Mouse (Mus musculus) testis, adult 2 months (tissue): ENCODE measurements around the gene Wdr4.

Experiments used
- CTCF ChIP-seq: fragments of 200-500 bp; IDR thresholded peaks from 2 replicates; pipeline ENCODE4 v1.5.1; 2012; ENCODE audit warnings: low read depth, mild to moderate bottlenecking, inconsistent platforms, low read length, moderate library complexity; ENCODE audit not compliant: control insufficient read depth, insufficient read depth, insufficient replicate concordance
- POLR2A ChIP-seq: fragments of 200-500 bp; IDR thresholded peaks from 2 replicates; pipeline ENCODE4 v1.6.1; 2012; ENCODE audit warnings: low read depth, mild to moderate bottlenecking, inconsistent platforms, low read length, moderate library complexity; ENCODE audit not compliant: control insufficient read depth

DNA sequence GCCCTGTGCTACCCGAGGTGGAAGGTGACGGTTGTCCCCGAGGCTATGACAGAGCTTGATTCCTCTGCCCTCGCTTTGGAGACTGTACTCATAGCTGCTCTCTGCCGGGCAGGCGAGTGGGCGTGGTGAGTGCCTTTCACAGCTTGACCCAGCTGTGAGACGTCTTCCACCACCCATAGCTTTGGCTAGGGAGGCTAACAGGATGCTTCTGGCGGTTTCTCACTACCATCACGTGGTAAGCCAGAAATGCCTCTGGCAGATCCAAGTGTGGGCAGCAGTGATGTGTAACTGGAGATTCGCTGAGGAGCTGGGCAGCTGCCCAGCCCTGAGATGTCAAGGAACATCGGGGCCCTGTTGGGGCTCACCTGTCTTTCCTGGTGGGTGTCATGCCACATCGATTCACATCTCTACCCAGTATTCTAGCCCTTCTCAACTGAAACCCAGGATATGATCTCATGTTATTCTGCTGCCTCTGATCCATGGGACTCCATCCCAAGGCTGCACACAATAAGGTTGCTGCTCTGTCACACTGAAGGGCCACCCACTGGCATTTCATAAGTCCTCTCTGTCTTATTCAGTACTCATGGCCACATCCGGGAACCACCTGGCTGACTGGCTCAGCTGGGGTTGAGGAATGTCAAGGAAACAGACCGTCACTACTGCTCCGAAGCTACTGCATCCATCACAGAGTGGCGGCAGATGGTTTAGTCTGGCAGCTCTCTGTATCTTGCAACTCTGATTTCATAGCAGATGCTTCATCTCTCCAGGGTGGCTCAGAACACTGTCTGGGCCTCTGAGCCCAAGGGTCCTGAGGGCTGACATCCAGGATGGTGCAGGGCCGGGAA lies 62.8 kb downstream of the Wdr4 start:
- TF ChIP-seq CTCF (no peak), POLR2A (no peak)
